Mouse (Mus musculus): Measurements from ENCODE around the gene Gm10840.

DNA sequence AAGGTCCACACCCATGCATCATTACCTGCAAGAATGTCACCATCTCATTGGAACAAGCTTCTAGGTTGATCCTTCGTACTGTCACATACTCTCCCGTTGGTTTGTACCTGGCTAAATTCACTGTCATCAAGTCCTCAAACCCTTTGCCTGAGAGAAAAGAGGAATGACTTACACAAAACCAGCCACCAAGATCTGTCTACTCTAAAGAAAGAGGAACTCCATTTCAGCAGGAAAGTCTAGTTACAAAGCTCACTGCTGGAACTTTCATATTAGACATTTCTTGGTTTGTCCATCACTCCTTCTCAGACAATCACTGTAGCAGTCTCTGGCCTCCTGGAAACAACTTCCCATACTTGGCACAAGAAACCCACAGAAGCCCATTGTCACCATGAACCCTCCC is 12.6 kb downstream of the Gm10840 start:
- TF ChIP-seq CTCF (conservative IDR thresholded peaks at IDR 0.05; ENCODE audit: insufficient read depth, insufficient read length, low read depth, low read length) (no peak), POLR2A (IDR thresholded peaks at IDR 0.05; ENCODE audit: low read depth, low read length) (no peak)
